Mouse (Mus musculus) spleen, adult 2 months (tissue): ENCODE measurements around the gene Faap20. TPM values are rescaled to one million over a fixed set of nuclear protein-coding genes. Genes with fewer than 3 reads are reported as not detected.

Experiments used
- DNase-seq, 2 experiments: peaks; one replicate each; pipeline versions ENCODE4 v3.0.0 to v3.0.0-alpha.2; 2012 to 2021; ENCODE audit warnings: low spot score in 2 of 2, low read depth in 1 of 2
- H3K27ac ChIP-seq: fragments of 200-500 bp; 2 replicates; pipeline ENCODE4 v1.5.1; 2012; ENCODE audit warnings: low read length, inconsistent platforms; ENCODE audit not compliant: insufficient read depth
- H3K27me3 ChIP-seq: fragments of 200-500 bp; 2 replicates; pipeline ENCODE4 v1.6.1; 2012; ENCODE audit warnings: mild to moderate bottlenecking, moderate library complexity, low read length, inconsistent platforms; ENCODE audit not compliant: control insufficient read depth, insufficient read depth
- H3K36me3 ChIP-seq: fragments of 200-500 bp; 2 replicates; pipeline ENCODE4 v1.6.1; 2012; ENCODE audit warnings: mild to moderate bottlenecking, low read length, inconsistent platforms; ENCODE audit not compliant: control insufficient read depth, insufficient read depth
- H3K4me1 ChIP-seq: fragments of 200-500 bp; 2 replicates; pipeline ENCODE4 v1.6.1; 2011; ENCODE audit warnings: inconsistent platforms; ENCODE audit not compliant: control insufficient read depth, insufficient read depth, insufficient read length
- H3K4me3 ChIP-seq: fragments of 200-500 bp; 2 replicates; pipeline ENCODE4 v1.5.1; 2011; ENCODE audit warnings: mild to moderate bottlenecking, inconsistent platforms; ENCODE audit not compliant: insufficient read depth, insufficient read length; ENCODE audit errors: extremely low read depth
- CTCF ChIP-seq: fragments of 200-500 bp; IDR thresholded peaks from 2 replicates; pipeline ENCODE4 v1.5.1; 2011; ENCODE audit warnings: mild to moderate bottlenecking, inconsistent platforms; ENCODE audit not compliant: insufficient read depth, insufficient read length, insufficient replicate concordance; ENCODE audit errors: extremely low read depth
- POLR2A ChIP-seq: fragments of 200-500 bp; IDR thresholded peaks from 2 replicates; pipeline ENCODE4 v1.6.1; 2011; ENCODE audit warnings: low read depth, low read length, inconsistent platforms
- WGBS: fragments of 180-500 bp; shearing (Covaris S2); methylation state at CpG from one replicate; pipeline ENCODE4 v1.1.7; 2018; 5-methylcytosine and 5-hydroxymethylcytosine counted together
- polyA plus RNA-seq: library from polyadenylated mRNA; depleted of rRNA; stranded (reverse); fragments of >200 nt; gene quantifications from 2 replicates; pipeline ENCODE4 v1.2.3, GENCODE M21; 2012; rRNA removed

Gene Faap20
- 43.2 and 64.8 TPM in 2 replicates for polyA plus RNA-seq

GRCm38 (mm10) chr4:155249648-155250351 lies at the start of gene Faap20:
Gene Faap20, plus strand, starts transcription at chr4:155249802.
- peak; percentile 50 to 81 for DNase-seq
- under 1% methylated on average over 47 of the region's 58 CpGs for WGBS
- H3K4me1 ChIP-seq: no peaks in the 10 kb centered on the region; the same call in 1 of the 2 replicates
- TF ChIP-seq CTCF: no peak
- TF ChIP-seq POLR2A: peak; percentile 67
- peak within 1 kb of the TSS; percentile 74 for H3K4me3 ChIP-seq
- no peaks in the 10 kb centered on the region for H3K27me3 ChIP-seq
- no peaks in the 10 kb centered on the region for H3K36me3 ChIP-seq
- H3K27ac ChIP-seq: peak within 1 kb of the TSS; percentile 95

GRCm38 (mm10) chr4:155200861-155201390 lies 48.7 kb upstream of the Faap20 start:
- H3K27me3 ChIP-seq: no peaks in the 10 kb centered on the region
- peak; percentile 62 to 98 for DNase-seq
- WGBS: 4% methylated on average over 3 of the region's 3 CpGs
- TF ChIP-seq CTCF: no peak
- no peak for TF ChIP-seq POLR2A
- H3K4me3 ChIP-seq: no peak overlapping the region
- H3K36me3 ChIP-seq: no peaks in the 10 kb centered on the region
- peaks cover 39% of the 10 kb centered on the region; the same call in 1 of the 2 replicates for H3K4me1 ChIP-seq
- H3K27ac ChIP-seq: peak overlapping the region; percentile 71

- Histone ChIP-seq H3K27ac (peak overlapping the region; percentile 58), H3K4me1 (peaks cover 35% of the 10 kb centered on the region; the same call in 1 of the 2 replicates), H3K36me3 (no peaks in the 10 kb centered on the region), H3K4me3 (no peak overlapping the region), H3K27me3 (no peaks in the 10 kb centered on the region)
- no peak for DNase-seq
- TF ChIP-seq POLR2A (no peak), CTCF (no peak)
- WGBS: 86% methylated on average over 7 of the region's 7 CpGs
These were observed 47.8 kb upstream of the Faap20 start for GRCm38 (mm10) chr4:155201764-155202163.

- no peaks in the 10 kb centered on the region for H3K27me3 ChIP-seq
- TF ChIP-seq POLR2A (no peak), CTCF (no peak)
- no peak overlapping the region for H3K4me3 ChIP-seq
- peaks cover 53% of the 10 kb centered on the region; the same call in 1 of the 2 replicates for H3K4me1 ChIP-seq
- no peaks in the 10 kb centered on the region for H3K36me3 ChIP-seq
- H3K27ac ChIP-seq: no peak overlapping the region
- DNase-seq: no peak
- 76% methylated on average over 6 of the region's 6 CpGs for WGBS
These were observed 43.7 kb upstream of the Faap20 start for GRCm38 (mm10) chr4:155205919-155206318.

- WGBS: 64% methylated on average over 8 of the region's 8 CpGs
- Histone ChIP-seq H3K4me3 (no peak overlapping the region), H3K4me1 (peaks cover 51% of the 10 kb centered on the region; the same call in 1 of the 2 replicates), H3K27me3 (no peaks in the 10 kb centered on the region), H3K27ac (no peak overlapping the region), H3K36me3 (no peaks in the 10 kb centered on the region)
- TF ChIP-seq CTCF: no peak
- no peak for TF ChIP-seq POLR2A
- no peak for DNase-seq
These were observed 43.1 kb upstream of the Faap20 start for GRCm38 (mm10) chr4:155206498-155206897.

GRCm38 (mm10) chr4:155207841-155208240 lies 41.8 kb upstream of the Faap20 start:
- TF ChIP-seq CTCF: no peak
- no peak for TF ChIP-seq POLR2A
- no peak for DNase-seq
- H3K27me3 ChIP-seq: no peaks in the 10 kb centered on the region
- 49% methylated on average over 3 of the region's 3 CpGs for WGBS
- H3K36me3 ChIP-seq: no peaks in the 10 kb centered on the region
- H3K4me3 ChIP-seq: no peak overlapping the region
- H3K4me1 ChIP-seq: peaks cover 38% of the 10 kb centered on the region; the same call in 1 of the 2 replicates
- H3K27ac ChIP-seq: peak overlapping the region; percentile 7; the same call in 1 of the 2 replicates

- no peak for TF ChIP-seq CTCF
- no peak for TF ChIP-seq POLR2A
- peaks cover 38% of the 10 kb centered on the region; the same call in 1 of the 2 replicates for H3K4me1 ChIP-seq
- no peak overlapping the region for H3K4me3 ChIP-seq
- H3K36me3 ChIP-seq: no peaks in the 10 kb centered on the region
- WGBS: 87% methylated on average over 7 of the region's 7 CpGs
- H3K27ac ChIP-seq: no peak overlapping the region
- no peaks in the 10 kb centered on the region for H3K27me3 ChIP-seq
- no peak for DNase-seq
These were observed 41.0 kb upstream of the Faap20 start for GRCm38 (mm10) chr4:155208613-155209012.
